Comparison of ENCODE assay signal across 10 mouse cellular contexts in the genomic region with DNA sequence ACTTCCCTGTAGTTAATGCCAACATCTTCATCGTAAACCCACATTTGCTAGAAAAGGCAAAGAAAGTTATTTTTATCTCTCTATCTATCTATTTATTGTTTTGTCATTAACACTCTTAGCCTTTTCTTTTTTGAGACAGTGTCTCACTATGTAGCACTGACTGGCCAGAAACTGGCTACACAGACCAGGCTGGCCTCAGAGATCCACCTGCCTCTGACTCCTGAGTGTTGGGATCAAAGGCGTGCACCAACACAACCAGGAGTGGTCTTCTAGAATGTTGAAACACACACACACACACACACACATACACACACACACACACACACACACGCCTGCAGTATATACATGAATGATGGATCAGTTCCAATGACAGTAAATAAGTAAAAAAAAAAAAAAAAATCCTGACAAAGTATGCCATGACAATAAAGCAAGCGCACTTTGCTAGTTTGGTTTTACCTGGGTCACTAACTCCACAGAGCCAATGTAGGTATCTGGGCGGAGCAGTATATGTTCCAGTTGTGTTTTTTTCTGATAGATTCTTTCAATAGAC. TPM values are rescaled to one million over a fixed set of nuclear protein-coding genes. Genes with fewer than 3 reads are reported as not detected.
A peak's percentile ranks its signal among the peaks of the same experiment; 100 is the strongest.
DNase-seq lines count a peak whose midpoint lies in the region; ATAC-seq and TF ChIP-seq lines count a peak whose summit lies in the region.
"Had no signal": no experiment of that assay in that cellular context is flagged by ENCODE, and none has a peak within 500 bp of the region (broad histone marks: within the 10 kb centered on the region; RNA-seq: fewer than 3 reads in every experiment).

No protein-coding gene starts in this region.

- TF ChIP-seq CTCF in kidney, adult 2 months (conservative IDR thresholded peaks at IDR 0.05; ENCODE audit: insufficient read depth, insufficient read length, low read depth, low read length) = no peak

- no peak overlapping the region for H3K27ac ChIP-seq in forebrain, embryonic 11.5 days (ENCODE audit: low read depth, low read length)
- no peak overlapping the region for H3K27ac ChIP-seq in limb, embryonic 11.5 days (replicated peaks; ENCODE audit: low read depth, low read length)
- H3K27ac ChIP-seq in stomach, embryonic 14.5 days (ENCODE audit: low read length) = no peak overlapping the region
- no peak overlapping the region for H3K27ac ChIP-seq in kidney, adult 2 months (ENCODE audit: insufficient read depth, low read depth, low read length)

- intact Hi-C loops in left cerebral cortex, postnatal 36 days (cut with DNase I) = no loop called here

- H3K4me3 ChIP-seq in megakaryocyte, embryonic 14.5 days (replicated peaks) = peak overlapping the region; percentile 95
- peak overlapping the region; percentile 88 for H3K4me3 ChIP-seq in forebrain, embryonic 11.5 days (ENCODE audit: low read depth, low read length)
- H3K4me3 ChIP-seq in limb, embryonic 11.5 days (ENCODE audit: low read depth, low read length) = peak overlapping the region; percentile 93
- peak overlapping the region; percentile 75 for H3K4me3 ChIP-seq in stomach, embryonic 14.5 days (ENCODE audit: low read depth, low read length)
- H3K4me3 ChIP-seq in kidney, adult 2 months (ENCODE audit: insufficient read depth, low read depth, low read length) = no peak overlapping the region

- no peaks in the 10 kb centered on the region for H3K9me3 ChIP-seq in megakaryocyte, embryonic 14.5 days
- H3K9me3 ChIP-seq in forebrain, embryonic 11.5 days (ENCODE audit: control insufficient read depth, low read length) = no peaks in the 10 kb centered on the region
- no peaks in the 10 kb centered on the region for H3K9me3 ChIP-seq in limb, embryonic 11.5 days (ENCODE audit: control insufficient read depth, low read length)
- H3K9me3 ChIP-seq in stomach, embryonic 14.5 days (ENCODE audit: control insufficient read depth, low read depth, low read length) = no peaks in the 10 kb centered on the region

- no peaks in the 10 kb centered on the region for H3K27me3 ChIP-seq in megakaryocyte, embryonic 14.5 days (replicated peaks)
- H3K27me3 ChIP-seq in forebrain, embryonic 11.5 days (ENCODE audit: control insufficient read depth, insufficient read depth, low read length) = no peaks in the 10 kb centered on the region
- H3K27me3 ChIP-seq in limb, embryonic 11.5 days (ENCODE audit: control insufficient read depth, insufficient read depth, low read length) = no peaks in the 10 kb centered on the region
- no peaks in the 10 kb centered on the region for H3K27me3 ChIP-seq in stomach, embryonic 14.5 days (ENCODE audit: control insufficient read depth, insufficient read depth, low read length)
- H3K27me3 ChIP-seq in kidney, adult 2 months (replicated peaks; ENCODE audit: control insufficient read depth, insufficient read depth, low read length) = no peaks in the 10 kb centered on the region

- no peak for TF ChIP-seq POLR2A in kidney, adult 2 months (IDR thresholded peaks at IDR 0.05; ENCODE audit: low read depth, low read length)

- no peak for ATAC-seq in megakaryocyte, adult 5-6 weeks (ENCODE audit: poor library complexity, severe bottlenecking)
- ATAC-seq in forebrain, embryonic 11.5 days (replicated peaks; ENCODE audit: low FRiP score) = no peak
- no peak for ATAC-seq in limb, embryonic 11.5 days (ENCODE audit: insufficient number of reproducible peaks, low FRiP score, low TSS enrichment, low read depth)
- ATAC-seq in stomach, embryonic 14.5 days (ENCODE audit: insufficient number of reproducible peaks, insufficient read depth, low FRiP score, low read depth) = no peak
- ATAC-seq in frontal cortex, adult (ENCODE audit: low TSS enrichment) = no peak

- H3K36me3 ChIP-seq in megakaryocyte, embryonic 14.5 days (replicated peaks; ENCODE audit: low read length) = peaks cover 45% of the 10 kb centered on the region
- peaks cover 14% of the 10 kb centered on the region for H3K36me3 ChIP-seq in forebrain, embryonic 11.5 days (ENCODE audit: control insufficient read depth, insufficient read depth, low read length)
- H3K36me3 ChIP-seq in limb, embryonic 11.5 days (ENCODE audit: control insufficient read depth, insufficient read depth, low read length) = peaks cover 27% of the 10 kb centered on the region
- H3K36me3 ChIP-seq in stomach, embryonic 14.5 days (ENCODE audit: control insufficient read depth, insufficient read depth, low read length) = peaks cover 39% of the 10 kb centered on the region
- no peaks in the 10 kb centered on the region for H3K36me3 ChIP-seq in kidney, adult 2 months (ENCODE audit: control insufficient read depth, insufficient read depth, low read length)

- peak overlapping the region; percentile 64 for H3K4me2 ChIP-seq in forebrain, embryonic 11.5 days (ENCODE audit: low read depth, low read length, severe bottlenecking)
- H3K4me2 ChIP-seq in limb, embryonic 11.5 days (ENCODE audit: low read depth, severe bottlenecking) = peak overlapping the region; percentile 60
- H3K4me2 ChIP-seq in stomach, embryonic 14.5 days (replicated peaks; ENCODE audit: low read depth, low read length) = peak overlapping the region; percentile 60

- 84% methylated on average over 5 of the region's 5 CpGs for WGBS in forebrain, embryonic 11.5 days
- 83% methylated on average over 5 of the region's 5 CpGs for WGBS in limb, embryonic 11.5 days
- WGBS in stomach, embryonic 14.5 days = 69% methylated on average over 5 of the region's 5 CpGs
- 91% methylated on average over 5 of the region's 5 CpGs for WGBS in kidney, adult 2 months

- H3K4me1 ChIP-seq in megakaryocyte, embryonic 14.5 days = peaks cover 36% of the 10 kb centered on the region
- no peaks in the 10 kb centered on the region for H3K4me1 ChIP-seq in forebrain, embryonic 11.5 days (replicated peaks; ENCODE audit: control insufficient read depth, insufficient read depth, low read length)
- peaks cover 6% of the 10 kb centered on the region; the same call in 1 of the 2 replicates for H3K4me1 ChIP-seq in limb, embryonic 11.5 days (ENCODE audit: control insufficient read depth, insufficient read depth, low read length)
- peaks cover 13% of the 10 kb centered on the region; the same call in 1 of the 2 replicates for H3K4me1 ChIP-seq in stomach, embryonic 14.5 days (ENCODE audit: control insufficient read depth, insufficient read depth, low read length)
- no peaks in the 10 kb centered on the region; the same call in 1 of the 2 replicates for H3K4me1 ChIP-seq in kidney, adult 2 months (ENCODE audit: control insufficient read depth, insufficient read depth, low read length)

- DNase-seq in forebrain, embryonic 11.5 days (ENCODE audit: low spot score) = no peak
- DNase-seq in limb, embryonic 11.5 days (ENCODE audit: low spot score) = no peak
- no peak for DNase-seq in left cerebral cortex, postnatal 36 days (ENCODE audit: low spot score in 2 of 2)
- no peak for DNase-seq in kidney, adult 2 months
- DNase-seq: cerebellum, postnatal 25 days; lung, postnatal 4 days had no signal

- peak overlapping the region; percentile 97 for H3K9ac ChIP-seq in forebrain, embryonic 11.5 days (ENCODE audit: low read length)
- H3K9ac ChIP-seq in limb, embryonic 11.5 days (ENCODE audit: low read length) = no peak overlapping the region; the same call in 1 of the 2 replicates
- peak overlapping the region; percentile 80; the same call in 1 of the 2 replicates for H3K9ac ChIP-seq in stomach, embryonic 14.5 days (replicated peaks; ENCODE audit: low read depth, low read length)

RNA-seq across cellular contexts. Expression of a gene that starts 1.5 kb away (rescaled TPM):
- polyA plus RNA-seq in megakaryocyte, embryonic 14.5 days (2012; ENCODE audit: insufficient read depth, low replicate concordance) = 6.9 and 12.1 TPM in 2 replicates
- total RNA-seq in megakaryocyte, adult 5-6 weeks (2015) = 299 and 310 TPM in 2 replicates
- total RNA-seq in megakaryocyte, adult 5-6 weeks (2017) = 694 and 703 TPM in 2 replicates
- polyA plus RNA-seq in forebrain, embryonic 11.5 days (2014; fragmentation: Nextera tagmentation; extraction: Ambion mirVana) = 446 and 476 TPM in 2 replicates
- 422 and 448 TPM in 2 replicates for polyA plus RNA-seq in limb, embryonic 11.5 days (2014; fragmentation: Nextera tagmentation; extraction: Ambion mirVana)
- polyA plus RNA-seq in stomach, embryonic 14.5 days (2014; fragmentation: Nextera tagmentation; extraction: Ambion mirVana) = 260 and 284 TPM in 2 replicates
- 1 to 10 TPM in 1 of 2 experiments, under 1 TPM in 1; 0.66 to 1.8 TPM for total RNA-seq in left cerebral cortex, postnatal 36 days (2021)
- polyA plus RNA-seq in kidney, adult 2 months (2012; rRNA removed) = 0.72 and 1.1 TPM in 2 replicates

RNA-seq across cellular contexts. Expression of a gene that starts 18.6 kb away (rescaled TPM):
- 28.0 and 111 TPM in 2 replicates for polyA plus RNA-seq in megakaryocyte, embryonic 14.5 days (2012; ENCODE audit: insufficient read depth, low replicate concordance)
- 16.0 and 17.3 TPM in 2 replicates for total RNA-seq in megakaryocyte, adult 5-6 weeks (2015)
- 31.3 and 33.3 TPM in 2 replicates for total RNA-seq in megakaryocyte, adult 5-6 weeks (2017)
- polyA plus RNA-seq in forebrain, embryonic 11.5 days (2014; fragmentation: Nextera tagmentation; extraction: Ambion mirVana) = 246 and 252 TPM in 2 replicates
- polyA plus RNA-seq in limb, embryonic 11.5 days (2014; fragmentation: Nextera tagmentation; extraction: Ambion mirVana) = 799 and 884 TPM in 2 replicates
- polyA plus RNA-seq in stomach, embryonic 14.5 days (2014; fragmentation: Nextera tagmentation; extraction: Ambion mirVana) = 494 and 532 TPM in 2 replicates
- total RNA-seq in left cerebral cortex, postnatal 36 days (2021) = 10 to 100 TPM; 72.0 to 90.9 TPM
- polyA plus RNA-seq in kidney, adult 2 months (2012; rRNA removed) = 1,142 and 1,152 TPM in 2 replicates

RNA-seq across cellular contexts. Expression of a gene that starts 39.6 kb away (rescaled TPM):
- not detected in 2 replicates for polyA plus RNA-seq in megakaryocyte, embryonic 14.5 days (2012; ENCODE audit: insufficient read depth, low replicate concordance)
- total RNA-seq in megakaryocyte, adult 5-6 weeks (2015) = not detected in 2 replicates
- not detected in 2 replicates for total RNA-seq in megakaryocyte, adult 5-6 weeks (2017)
- 0.23 TPM in 1 of 2 replicates, not detected in the other for polyA plus RNA-seq in forebrain, embryonic 11.5 days (2014; fragmentation: Nextera tagmentation; extraction: Ambion mirVana)
- 0.40 TPM in 1 of 2 replicates, not detected in the other for polyA plus RNA-seq in limb, embryonic 11.5 days (2014; fragmentation: Nextera tagmentation; extraction: Ambion mirVana)
- polyA plus RNA-seq in stomach, embryonic 14.5 days (2014; fragmentation: Nextera tagmentation; extraction: Ambion mirVana) = not detected in 2 replicates
- 1 to 10 TPM; 2.0 TPM for total RNA-seq in left cerebral cortex, postnatal 36 days (2021)
- polyA plus RNA-seq in kidney, adult 2 months (2012; rRNA removed) = 0.34 and 0.57 TPM in 2 replicates

Comparison
In these comparisons a context has a peak if more than half of its experiments do, and no peak if none do; other contexts are left out.
1. RNA of a gene that starts 1.5 kb away (polyA plus RNA-seq): 446 to 476 TPM in forebrain, embryonic 11.5 days, 422 to 448 TPM in limb, embryonic 11.5 days and 260 to 284 TPM in stomach, embryonic 14.5 days; 6.9 to 12.1 TPM in megakaryocyte, embryonic 14.5 days and 0.72 to 1.1 TPM in kidney, adult 2 months; every median in the first group is over 10 times any median in the second.
2. Peak in every context shown above with its lines, with median percentiles within 50 percentile points of each other: H3K4me2 ChIP-seq.